Mouse (Mus musculus) megakaryocyte, embryonic 14.5 days (primary cell): ENCODE measurements around the gene 0610030E20Rik.

Experiments
- FLI1 ChIP-seq: IDR thresholded peaks from 2 replicates; pipeline ENCODE4 v1.6.1; 2012; ENCODE audit warnings: low read length, inconsistent platforms, mixed read lengths
- GATA1 ChIP-seq: IDR thresholded peaks from 3 replicates; pipeline ENCODE4 v1.6.1; 2012; ENCODE audit warnings: mixed read lengths, low read length, inconsistent platforms, borderline replicate concordance

DNA sequence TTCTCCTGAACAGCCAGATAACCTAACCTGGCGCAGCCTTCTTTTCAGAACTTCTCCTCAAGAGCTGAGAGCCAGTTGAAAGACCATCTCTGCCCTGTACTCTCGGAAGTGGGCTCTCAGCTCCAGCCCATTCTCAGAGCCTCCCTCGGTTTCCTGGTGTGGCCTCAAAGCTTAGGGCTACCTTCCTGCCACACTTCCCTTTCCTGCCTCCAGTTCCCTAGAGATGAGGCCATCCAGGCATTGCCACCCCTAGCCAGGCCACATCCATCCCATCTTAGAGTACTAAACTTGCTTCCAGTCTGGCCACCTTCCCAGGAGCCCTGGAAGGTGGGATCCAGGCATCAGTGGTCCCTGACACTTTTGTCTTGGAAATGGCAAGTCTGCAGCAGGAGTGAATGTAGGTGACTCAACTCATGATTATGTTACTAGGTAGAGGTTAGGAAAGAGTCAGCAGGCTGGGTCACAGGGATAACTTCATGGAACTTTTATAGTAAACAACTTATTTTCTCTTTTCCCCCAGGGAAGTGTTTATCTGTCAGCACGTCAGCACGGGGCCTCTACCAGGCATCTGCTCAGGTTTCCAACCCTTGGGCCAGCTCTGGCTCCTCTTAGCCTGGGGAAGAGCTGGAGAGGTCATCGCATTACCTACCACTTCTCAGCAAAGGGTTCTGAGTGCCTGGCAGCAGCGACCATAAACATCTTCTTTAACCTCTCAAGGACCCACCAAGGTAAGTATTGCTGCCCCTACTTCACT, 32.4 kb downstream of the 0610030E20Rik start:
- TF ChIP-seq GATA1 (no peak), FLI1 (no peak)
